Mouse (Mus musculus) 416B (cell line): ENCODE measurements at regions not wholly inside any gene's neighbourhood (a gene's known extent, or its start where the extent isn't known, plus 50 kb on each side); places are given as distances from the start of the nearest gene placed in this dataset.
A peak's percentile ranks its signal among the peaks of the same experiment; 100 is the strongest.
"Not testable (repeated sequence)": the region's sequence is repeated elsewhere in the genome, so short reads cannot be mapped to it uniquely, and the experiment has no call there.

Source experiments
- DNase-seq: peaks from one replicate; pipeline ENCODE4 v3.0.0; 2011; ENCODE audit warnings: low read depth

GRCm38 (mm10) chr4:145455573-145455972, 55.0 kb upstream of the Zfp990 start:
- not testable (repeated sequence) for DNase-seq

- no peak for DNase-seq
These were observed 62.0 kb upstream of the Zfp990 start for GRCm38 (mm10) chr4:145448586-145448985.

GRCm38 (mm10) chr4:145436718-145437117, 73.8 kb upstream of the Zfp990 start:
- not testable (repeated sequence) for DNase-seq

GRCm38 (mm10) chr4:145434519-145434918, 76.0 kb upstream of the Zfp990 start:
- DNase-seq, result no peak

GRCm38 (mm10) chr4:145434071-145434470, 76.5 kb upstream of the Zfp990 start:
- DNase-seq, result no peak

- not testable (repeated sequence) for DNase-seq
These were observed 77.3 kb upstream of the Zfp990 start for GRCm38 (mm10) chr4:145433235-145433634.

- peak; percentile 42 for DNase-seq
These were observed 78.4 kb upstream of the Zfp990 start for GRCm38 (mm10) chr4:145431910-145432765.

GRCm38 (mm10) chr4:145417837-145418236, 92.7 kb upstream of the Zfp990 start:
- DNase-seq, result not testable (repeated sequence)

GRCm38 (mm10) chr4:145411141-145411540, 96.2 kb upstream of the Tnfrsf8 start:
- no peak for DNase-seq

GRCm38 (mm10) chr4:145409796-145410475, 95.0 kb upstream of the Tnfrsf8 start:
- no peak for DNase-seq

GRCm38 (mm10) chr4:145406050-145406449, 91.1 kb upstream of the Tnfrsf8 start:
- not testable (repeated sequence) for DNase-seq

GRCm38 (mm10) chr4:145404230-145404629, 89.3 kb upstream of the Tnfrsf8 start:
- not testable (repeated sequence) for DNase-seq

GRCm38 (mm10) chr4:145378876-145379275, 63.9 kb upstream of the Tnfrsf8 start:
- not testable (repeated sequence) for DNase-seq

- not testable (repeated sequence) for DNase-seq
These were observed 62.5 kb upstream of the Tnfrsf8 start for GRCm38 (mm10) chr4:145377306-145378067.

- DNase-seq, result no peak
These were observed 54.8 kb upstream of the Tnfrsf8 start for GRCm38 (mm10) chr4:145369753-145370152.

GRCm38 (mm10) chr4:145367274-145367822, 52.4 kb upstream of the Tnfrsf8 start:
- no peak for DNase-seq

- no peak for DNase-seq
These were observed 51.3 kb upstream of the Tnfrsf8 start for GRCm38 (mm10) chr4:145366301-145366700.

GRCm38 (mm10) chr4:145365793-145366192, 50.8 kb upstream of the Tnfrsf8 start:
- not testable (repeated sequence) for DNase-seq
